Mouse (Mus musculus) cerebellum, adult 2 months (tissue): ENCODE data around the gene Atpaf2. TPM values are rescaled to one million over a fixed set of nuclear protein-coding genes. Genes with fewer than 3 reads are reported as not detected.

ENCODE experiments used
- DNase-seq, 2 experiments: peaks; one replicate each; pipeline ENCODE4 v3.0.0; 2021
- H3K27ac ChIP-seq: fragments of 200-500 bp; 2 replicates; pipeline ENCODE4 v1.5.1; 2012; ENCODE audit warnings: low read length, control low read depth, inconsistent platforms; ENCODE audit not compliant: insufficient read depth
- H3K27me3 ChIP-seq: fragments of 200-500 bp; 2 replicates; pipeline ENCODE4 v1.6.1; 2012; ENCODE audit warnings: inconsistent platforms, mild to moderate bottlenecking, low read length, moderate library complexity; ENCODE audit not compliant: control insufficient read depth, insufficient read depth
- H3K4me1 ChIP-seq: fragments of 200-500 bp; 2 replicates; pipeline ENCODE4 v1.6.1; 2011; ENCODE audit warnings: low read length; ENCODE audit not compliant: control insufficient read depth, insufficient read depth
- H3K4me3 ChIP-seq: fragments of 200-500 bp; replicated peaks from 2 replicates; pipeline ENCODE3; 2011; ENCODE audit warnings: mild to moderate bottlenecking, low read depth, low read length, control low read depth; ENCODE audit not compliant: insufficient read depth
- CTCF ChIP-seq: fragments of 200-500 bp; IDR thresholded peaks from 2 replicates; pipeline ENCODE4 v1.5.1; 2011; ENCODE audit warnings: low read depth, mild to moderate bottlenecking, control low read depth, low read length, moderate library complexity, borderline replicate concordance; ENCODE audit not compliant: insufficient read depth
- POLR2A ChIP-seq: fragments of 200-500 bp; IDR thresholded peaks from 2 replicates; pipeline ENCODE4 v1.6.1; 2011; ENCODE audit warnings: low read length, control low read depth, borderline replicate concordance; ENCODE audit not compliant: insufficient read depth
- WGBS: fragments of 180-500 bp; shearing (Covaris S2); methylation state at CpG from one replicate; pipeline ENCODE4 v1.1.7; 2018; 5-methylcytosine and 5-hydroxymethylcytosine counted together
- polyA plus RNA-seq: library from polyadenylated mRNA; depleted of rRNA; stranded (reverse); fragments of >200 nt; gene quantifications from 2 replicates; pipeline ENCODE4 v1.2.3, GENCODE M21; 2012

Gene Atpaf2
- polyA plus RNA-seq, 1 experiment = 31.3 TPM

DNA sequence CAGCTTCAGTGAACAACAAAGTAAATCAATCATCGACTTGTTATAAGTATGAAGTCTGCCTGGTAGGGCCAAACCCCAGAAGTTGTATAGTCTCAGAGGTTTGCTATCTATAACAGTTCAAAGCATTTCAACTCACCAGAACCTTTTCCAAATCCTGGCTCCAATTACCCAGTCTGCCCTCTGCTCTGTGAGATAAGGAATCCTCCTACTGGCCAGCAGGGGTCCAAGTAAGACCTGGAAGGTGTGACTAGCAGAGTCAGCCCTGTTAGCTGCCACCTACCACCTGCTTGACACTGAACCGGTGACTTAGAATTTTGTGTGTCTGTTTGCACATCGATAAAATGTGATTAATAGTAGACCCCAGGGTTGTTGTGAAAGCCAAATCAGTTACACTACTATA, 51.0 kb downstream of the Atpaf2 start:
- no peak for TF ChIP-seq POLR2A
- no peak for TF ChIP-seq CTCF
- DNase-seq = no peak

DNA sequence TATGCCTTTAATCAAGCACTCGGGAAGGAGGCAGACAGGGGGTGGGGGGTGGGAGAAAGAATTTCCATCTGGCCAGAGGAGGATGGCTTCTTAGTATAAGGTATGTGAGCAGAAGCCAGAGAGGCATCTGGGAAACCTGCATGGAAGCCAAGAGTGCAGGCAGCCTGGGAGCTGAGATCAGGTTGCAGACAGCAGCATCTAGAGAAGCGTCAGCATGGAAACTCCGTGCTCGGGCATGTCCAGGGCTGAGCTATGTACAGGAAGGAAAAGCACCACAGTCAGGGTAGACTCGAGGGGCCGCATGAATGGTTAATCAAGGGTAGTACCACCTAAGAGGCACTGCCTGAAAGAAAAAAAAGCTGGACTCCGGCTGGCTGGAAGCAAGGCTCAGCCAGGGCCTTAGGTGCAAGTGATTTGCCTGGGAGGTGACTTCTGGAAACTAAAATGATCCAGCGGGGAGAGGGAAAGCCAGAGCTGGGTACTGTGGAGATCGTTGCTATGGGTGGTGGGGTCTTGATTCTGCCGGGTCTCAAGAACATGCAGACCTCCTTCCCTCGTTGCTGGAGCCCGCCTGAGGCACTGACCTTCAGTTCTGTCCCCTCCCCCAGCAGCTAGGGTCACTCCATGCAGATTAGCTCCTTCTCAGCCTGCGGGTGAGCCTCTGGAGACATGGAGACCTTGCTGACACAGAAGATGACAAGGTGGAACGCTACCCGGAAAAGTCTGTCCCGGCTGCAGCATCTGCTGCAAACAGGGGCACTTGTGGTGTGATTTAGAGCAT, 51.8 kb downstream of the Atpaf2 start:
- Histone ChIP-seq H3K4me3 (no peak overlapping the region), H3K4me1 (peaks cover 13% of the 10 kb centered on the region), H3K27me3 (no peaks in the 10 kb centered on the region), H3K27ac (no peak overlapping the region)
- 62% methylated on average over 16 of the region's 16 CpGs for WGBS
- no peak for DNase-seq
- no peak for TF ChIP-seq POLR2A
- TF ChIP-seq CTCF = no peak

More for the DNA sequence above, 51.0 kb downstream of the Atpaf2 start:
- Histone ChIP-seq H3K4me1 (peaks cover 13% of the 10 kb centered on the region), H3K4me3 (no peak overlapping the region), H3K27me3 (no peaks in the 10 kb centered on the region), H3K27ac (no peak overlapping the region)
- WGBS = 85% methylated on average over 3 of the region's 3 CpGs

DNA sequence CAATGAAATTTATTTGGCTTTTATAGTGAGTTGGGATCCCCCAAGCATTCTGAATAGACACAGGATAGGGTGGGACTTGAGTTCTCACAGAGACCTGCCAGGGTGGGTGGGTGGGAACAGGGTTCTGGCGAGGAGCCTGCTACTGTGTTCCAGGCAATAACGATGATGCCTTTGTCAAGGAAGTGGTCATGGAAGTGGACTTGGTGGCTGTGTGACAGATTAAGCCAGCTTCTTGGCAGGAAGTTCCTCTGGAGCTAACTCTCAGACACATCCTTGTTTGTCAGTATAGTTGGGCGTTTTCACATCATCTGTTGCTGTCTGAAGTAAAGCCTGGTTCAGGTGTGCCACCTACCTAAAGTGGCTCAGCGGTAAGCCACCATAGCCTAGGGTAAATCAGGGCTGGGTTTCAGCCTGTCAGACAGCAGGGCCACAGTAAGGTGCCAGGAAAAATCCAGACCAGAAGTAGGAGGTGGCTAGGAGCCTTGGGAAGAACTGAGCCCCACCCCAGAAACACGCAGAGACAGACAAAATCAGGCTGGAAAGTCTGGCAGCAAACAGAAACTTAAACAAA, 57.5 kb downstream of the Atpaf2 start:
- no peak overlapping the region for H3K27ac ChIP-seq
- no peak for DNase-seq
- 58% methylated on average over 5 of the region's 5 CpGs for WGBS

DNA sequence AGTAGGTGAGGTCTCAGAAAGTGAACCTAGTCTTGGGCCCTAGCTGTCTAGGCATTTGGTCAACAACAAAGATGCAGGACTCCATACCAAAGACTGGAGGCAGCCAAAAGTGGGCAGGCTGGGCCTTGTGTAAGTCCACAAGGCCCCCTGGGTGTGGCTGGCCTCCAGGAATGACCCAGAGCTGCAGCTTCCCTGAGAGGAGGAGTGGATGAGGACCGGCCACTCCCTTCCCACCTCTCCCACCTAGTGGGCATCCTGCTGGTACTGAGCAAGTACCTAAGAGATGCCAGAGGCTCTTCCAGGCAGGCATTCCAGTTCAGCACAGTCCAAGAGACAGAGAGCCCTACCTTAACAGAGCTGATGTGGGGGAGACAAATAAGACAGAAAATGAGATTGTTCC, 58.3 kb downstream of the Atpaf2 start:
- Histone ChIP-seq H3K27ac (peak overlapping the region; percentile 39; the same call in 1 of the 2 replicates), H3K4me1 (no peaks in the 10 kb centered on the region), H3K27me3 (no peaks in the 10 kb centered on the region), H3K4me3 (no peak overlapping the region)
- 65% methylated on average over 1 of the region's 1 CpGs for WGBS
- DNase-seq = no peak
- TF ChIP-seq POLR2A = no peak

More for the DNA sequence above, 57.5 kb downstream of the Atpaf2 start:
- no peak overlapping the region for H3K4me3 ChIP-seq
- H3K4me1 ChIP-seq = no peaks in the 10 kb centered on the region
- TF ChIP-seq POLR2A (no peak), CTCF (no peak)
- H3K27me3 ChIP-seq = no peaks in the 10 kb centered on the region

DNA sequence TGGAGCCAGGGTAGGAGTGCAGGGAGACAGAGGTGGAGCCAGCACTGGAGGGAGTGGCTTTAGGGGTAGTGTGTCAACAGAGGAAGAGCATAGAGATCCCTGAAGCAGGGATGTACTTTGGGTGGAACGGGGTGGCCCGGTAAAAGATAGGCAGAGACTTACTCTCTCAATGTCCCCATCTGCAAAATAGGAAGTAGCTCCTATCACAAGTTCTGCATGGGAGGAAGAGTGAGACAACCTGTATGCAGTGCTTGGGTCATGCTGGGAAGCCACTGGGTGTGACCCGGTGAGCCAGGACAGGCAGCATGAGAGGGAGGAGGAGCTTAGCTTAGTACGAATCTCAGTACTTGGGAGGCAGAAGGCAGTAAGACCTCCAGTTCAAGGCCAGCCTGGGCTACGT, 59.1 kb downstream of the Atpaf2 start:
- no peak overlapping the region for H3K4me3 ChIP-seq
- TF ChIP-seq POLR2A (no peak), CTCF (no peak)
- no peak for DNase-seq
- 83% methylated on average over 5 of the region's 5 CpGs for WGBS
- no peaks in the 10 kb centered on the region for H3K4me1 ChIP-seq
- H3K27me3 ChIP-seq = no peaks in the 10 kb centered on the region
- H3K27ac ChIP-seq = no peak overlapping the region

DNA sequence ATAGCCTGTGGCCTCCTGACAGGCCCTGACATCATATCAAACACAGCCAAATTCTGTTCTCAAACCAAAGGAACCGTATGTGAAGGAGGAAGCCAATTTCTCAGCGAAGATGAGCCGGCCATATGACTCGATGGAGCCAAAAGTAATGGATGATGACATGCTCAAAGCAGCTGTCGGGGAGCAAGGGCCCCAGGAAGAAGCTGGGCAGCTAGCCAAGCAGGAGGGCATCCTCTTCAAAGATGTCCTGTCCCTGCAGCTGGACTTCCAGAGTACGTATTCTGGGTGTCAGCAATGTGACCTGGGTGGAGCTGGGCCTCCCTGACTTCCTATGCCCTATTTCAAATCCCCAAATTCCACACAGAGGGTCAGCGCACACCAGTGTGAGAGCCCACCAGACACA, 59.7 kb downstream of the Atpaf2 start:
- 42% methylated on average over 7 of the region's 7 CpGs for WGBS
- Histone ChIP-seq H3K27ac (no peak overlapping the region), H3K4me3 (no peak overlapping the region), H3K4me1 (no peaks in the 10 kb centered on the region), H3K27me3 (no peaks in the 10 kb centered on the region)
- no peak for TF ChIP-seq POLR2A
- TF ChIP-seq CTCF = no peak
- no peak for DNase-seq

DNA sequence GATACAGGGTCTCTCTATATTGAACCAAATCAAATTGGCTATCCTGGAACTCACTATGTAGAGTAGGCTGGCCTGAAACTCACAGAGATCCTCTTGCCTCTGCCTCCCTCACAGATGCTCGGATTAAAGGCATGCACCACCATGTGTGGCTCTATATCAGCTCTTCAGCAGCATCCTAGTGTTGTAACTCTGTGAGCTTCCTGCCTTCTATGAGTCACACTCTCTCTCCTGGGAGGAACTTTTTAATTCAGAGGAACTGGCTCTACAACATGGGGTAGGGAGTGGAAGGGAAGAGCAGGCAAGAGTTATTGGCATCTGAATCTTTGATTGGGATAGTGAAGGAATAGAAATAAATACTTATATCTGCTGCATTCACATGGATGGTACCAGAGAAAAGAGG, 61.1 kb downstream of the Atpaf2 start:
- Histone ChIP-seq H3K27me3 (no peaks in the 10 kb centered on the region), H3K4me1 (no peaks in the 10 kb centered on the region), H3K27ac (no peak overlapping the region), H3K4me3 (no peak overlapping the region)
- DNase-seq = no peak
- no peak for TF ChIP-seq POLR2A
- TF ChIP-seq CTCF = no peak
- 50% methylated on average over 1 of the region's 1 CpGs for WGBS

DNA sequence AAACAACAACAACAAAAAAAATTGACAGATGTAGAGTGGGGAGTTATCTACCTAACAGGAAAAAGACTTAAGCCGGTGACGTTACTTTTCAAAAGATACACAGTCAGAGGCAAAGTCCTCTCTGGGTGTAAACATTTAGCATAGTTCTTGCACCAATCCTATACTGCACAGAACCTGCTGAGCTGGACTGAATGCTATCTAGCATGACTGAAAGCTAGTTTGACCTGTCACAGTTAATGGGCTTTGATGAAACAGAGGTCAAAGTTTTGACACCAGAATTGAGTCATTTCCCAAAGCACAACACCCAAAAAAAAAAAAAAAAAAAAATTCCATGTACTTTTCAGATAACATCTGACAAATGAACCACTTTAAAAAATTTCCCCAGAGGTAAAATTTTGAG, 62.3 kb downstream of the Atpaf2 start:
- 89% methylated on average over 2 of the region's 2 CpGs for WGBS
- Histone ChIP-seq H3K27ac (no peak overlapping the region), H3K4me1 (no peaks in the 10 kb centered on the region), H3K4me3 (no peak overlapping the region), H3K27me3 (no peaks in the 10 kb centered on the region)
- no peak for DNase-seq
- TF ChIP-seq CTCF (no peak), POLR2A (no peak)
